Mouse (Mus musculus): ENCODE measurements at regions not wholly inside any gene's neighbourhood (a gene's known extent, or its start where the extent isn't known, plus 50 kb on each side); places are given as distances from the start of the nearest gene placed in this dataset.

DNA sequence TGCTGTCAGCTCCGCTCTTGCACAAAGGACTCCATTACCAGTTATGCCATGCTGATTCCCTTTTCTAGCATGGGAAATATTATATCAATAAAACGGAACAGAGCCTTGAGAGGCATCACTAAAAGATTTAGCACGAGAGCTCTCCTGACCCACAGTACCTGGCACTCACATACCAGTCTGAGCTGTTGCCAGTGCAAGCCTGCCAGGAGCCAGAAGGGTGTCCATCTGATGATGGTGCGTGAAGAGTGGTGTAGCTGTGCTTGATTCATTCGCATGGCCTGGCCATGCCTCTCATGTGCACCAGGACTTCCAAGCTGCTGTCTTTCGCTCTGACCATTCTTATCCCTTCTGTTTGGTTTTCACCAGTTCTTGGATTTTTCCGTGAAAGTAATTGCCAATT is 102.3 kb upstream of the Irx4 start:
- no peak for DNase-seq (ENCODE audit: low spot score in 2 of 2)

GRCm38 (mm10) chr13:73159454-73159853 is 100.8 kb upstream of the Irx4 start:
- DNase-seq (ENCODE audit: low spot score in 2 of 2) = no peak

DNA sequence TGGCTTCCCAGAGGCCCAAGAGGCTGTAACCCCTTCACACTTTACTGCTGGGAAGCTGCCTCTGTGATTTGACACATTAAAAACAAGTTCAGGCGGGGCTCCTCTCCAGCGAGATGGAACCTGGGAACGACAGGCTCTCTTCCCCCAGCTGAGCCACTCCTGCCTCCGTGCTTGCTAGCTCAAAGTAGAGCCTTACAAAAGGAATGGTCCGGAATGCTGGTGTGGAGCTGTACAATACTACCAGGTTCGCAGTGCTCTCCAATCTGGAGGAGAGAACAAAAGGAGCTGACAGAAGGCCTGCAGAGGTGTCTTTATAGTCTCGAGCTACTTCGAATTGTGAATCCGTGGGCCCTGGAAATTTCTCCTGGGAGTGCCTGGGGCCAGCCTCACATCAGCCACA is 100.4 kb upstream of the Irx4 start:
- DNase-seq (ENCODE audit: low spot score in 2 of 2) = no peak

GRCm38 (mm10) chr13:73160289-73160688 is 100.0 kb upstream of the Irx4 start:
- peak; percentile 48 to 67 for DNase-seq (ENCODE audit: low spot score in 2 of 2)

- no peak for DNase-seq (ENCODE audit: low spot score in 2 of 2)
These were observed 90.0 kb upstream of the Irx4 start for GRCm38 (mm10) chr13:73170301-73170700.

- no peak for DNase-seq (ENCODE audit: low spot score in 2 of 2)
These were observed 52.3 kb upstream of the Irx4 start for GRCm38 (mm10) chr13:73207931-73208448.
